Mouse (Mus musculus) heart, embryonic 12.5 days (tissue): ENCODE data around the gene Sval2. TPM values are rescaled to one million over a fixed set of nuclear protein-coding genes. Genes with fewer than 3 reads are reported as not detected.

ENCODE experiments used
- ATAC-seq: fragments of 200-750 bp; cut with Nextera tagmentation; 2 replicates; pipeline ENCODE4 v1.8.0; 2017; ENCODE audit warnings: moderate TSS enrichment, moderate library complexity; ENCODE audit not compliant: insufficient number of reproducible peaks, low FRiP score
- H3K27ac ChIP-seq: fragments of 300-500 bp; sonication (generic); 2 replicates; pipeline ENCODE4 v1.5.1; 2016; ENCODE audit warnings: mild to moderate bottlenecking, moderate library complexity; ENCODE audit not compliant: poor library complexity, severe bottlenecking
- H3K27me3 ChIP-seq: fragments of 300-500 bp; sonication (generic); replicated peaks from 2 replicates; pipeline ENCODE4 v1.6.1; 2016; ENCODE audit warnings: mild to moderate bottlenecking, moderate library complexity
- H3K36me3 ChIP-seq: fragments of 300-500 bp; sonication (generic); 2 replicates; pipeline ENCODE4 v1.6.1; 2016; ENCODE audit warnings: mild to moderate bottlenecking, moderate library complexity
- H3K4me1 ChIP-seq: fragments of 300-500 bp; sonication (generic); replicated peaks from 2 replicates; pipeline ENCODE4 v1.6.1; 2016; ENCODE audit warnings: mild to moderate bottlenecking
- H3K4me2 ChIP-seq: fragments of 300-500 bp; sonication (generic); 2 replicates; pipeline ENCODE4 v1.6.1; 2016; ENCODE audit warnings: mild to moderate bottlenecking, moderate library complexity
- H3K4me3 ChIP-seq: fragments of 300-500 bp; sonication (generic); 2 replicates; pipeline ENCODE4 v1.5.1; 2016; ENCODE audit warnings: mild to moderate bottlenecking
- H3K9ac ChIP-seq: fragments of 300-500 bp; sonication (generic); 2 replicates; pipeline ENCODE4 v1.6.1; 2016; ENCODE audit warnings: mild to moderate bottlenecking, moderate library complexity
- H3K9me3 ChIP-seq: fragments of 300-500 bp; sonication (generic); replicated peaks from 2 replicates; pipeline ENCODE4 v1.6.1; 2016; ENCODE audit warnings: mild to moderate bottlenecking, moderate library complexity
- WGBS: fragments of 180-500 bp; shearing (Covaris S2); methylation state at CpG from one replicate; pipeline ENCODE4 v1.1.7; 2016; 5-methylcytosine and 5-hydroxymethylcytosine counted together
- polyA plus RNA-seq: library from polyadenylated mRNA; unstranded; fragments of >200 nt; fragmentation: Nextera tagmentation; extraction: Ambion mirVana; gene quantifications from 2 replicates; pipeline ENCODE4 v1.2.1, GENCODE M21; 2016

The Sval2 gene
- not detected in 2 replicates for polyA plus RNA-seq

GRCm38 (mm10) chr6:41852689-41853088 lies at the start of gene Sval2:
Sval2 (plus strand) TSS chr6:41852989.
- Histone ChIP-seq H3K4me1 (no peaks in the 10 kb centered on the region), H3K27ac (no peak within 1 kb of the TSS), H3K4me2 (no peak within 1 kb of the TSS), H3K9ac (no peak within 1 kb of the TSS), H3K9me3 (no peaks in the 10 kb centered on the region), H3K4me3 (no peak within 1 kb of the TSS), H3K27me3 (no peaks in the 10 kb centered on the region), H3K36me3 (no peaks in the 10 kb centered on the region)
- 71% methylated on average over 3 of the region's 3 CpGs for WGBS
- no peak for ATAC-seq

DNA sequence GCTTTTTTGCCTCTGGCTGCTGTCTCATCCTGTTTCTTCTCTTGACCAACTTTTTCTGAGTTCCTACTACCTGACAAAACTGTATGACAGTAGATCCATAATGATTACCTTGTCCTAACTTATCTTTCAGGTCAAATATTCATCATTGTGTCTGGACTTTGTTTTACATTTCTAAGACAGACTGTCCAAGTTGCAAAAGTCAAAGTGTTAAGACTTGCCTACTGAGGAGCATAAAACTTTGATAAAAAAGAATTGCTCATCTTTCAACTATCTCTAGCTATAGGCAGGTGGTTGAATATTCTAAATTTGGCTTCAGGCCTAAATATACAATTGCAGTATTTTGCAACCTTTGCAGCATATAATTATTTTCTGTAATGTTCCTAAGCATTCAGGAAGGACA lies 28.7 kb upstream of the Sval2 start:
- H3K9me3 ChIP-seq, result no peaks in the 10 kb centered on the region
- H3K4me3 ChIP-seq, result no peak overlapping the region
- no peaks in the 10 kb centered on the region for H3K27me3 ChIP-seq
- H3K36me3 ChIP-seq, result no peaks in the 10 kb centered on the region
- H3K27ac ChIP-seq, result no peak overlapping the region
- no peak overlapping the region for H3K4me2 ChIP-seq
- no peaks in the 10 kb centered on the region for H3K4me1 ChIP-seq
- H3K9ac ChIP-seq, result no peak overlapping the region
- no peak for ATAC-seq

DNA sequence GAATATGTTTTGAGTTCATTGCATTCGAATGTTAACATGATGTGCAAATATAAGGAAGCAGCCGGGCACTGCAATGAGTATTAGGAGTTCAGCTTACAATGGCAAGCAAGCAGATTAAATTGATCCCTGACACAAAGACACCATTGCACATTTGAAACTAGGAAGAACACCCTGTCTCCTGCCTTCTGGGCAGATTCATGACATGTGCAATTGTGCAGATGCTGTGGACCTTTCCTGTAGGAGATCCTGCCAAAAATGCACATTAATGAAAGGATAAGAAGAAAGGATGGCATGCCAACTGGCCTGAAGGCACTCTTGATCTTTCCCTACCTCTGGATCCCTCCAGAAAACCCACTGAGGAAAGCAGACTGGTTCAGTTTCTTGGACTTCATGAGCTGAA lies 23.3 kb upstream of the Sval2 start:
- no peak overlapping the region for H3K4me3 ChIP-seq
- 0 out of 2 replicates have a peak, but pooled peaks cover under 1% of the 10 kb centered on the region for H3K9me3 ChIP-seq
- H3K4me2 ChIP-seq, result no peak overlapping the region
- no peak for ATAC-seq
- WGBS, result 72% methylated on average over 2 of the region's 2 CpGs
- H3K27me3 ChIP-seq, result no peaks in the 10 kb centered on the region
- no peaks in the 10 kb centered on the region for H3K4me1 ChIP-seq
- H3K9ac ChIP-seq, result no peak overlapping the region
- no peaks in the 10 kb centered on the region for H3K36me3 ChIP-seq
- no peak overlapping the region for H3K27ac ChIP-seq

- H3K27ac ChIP-seq, result no peak within 1 kb of the TSS
- no peak for ATAC-seq
- 75% methylated on average over 2 of the region's 2 CpGs for WGBS
- no peak within 1 kb of the TSS for H3K4me2 ChIP-seq
- no peaks in the 10 kb centered on the region for H3K9me3 ChIP-seq
- no peak within 1 kb of the TSS for H3K9ac ChIP-seq
- H3K4me3 ChIP-seq, result no peak within 1 kb of the TSS
- no peaks in the 10 kb centered on the region for H3K4me1 ChIP-seq
- H3K27me3 ChIP-seq, result no peaks in the 10 kb centered on the region
- H3K36me3 ChIP-seq, result no peaks in the 10 kb centered on the region
Observed at GRCm38 (mm10) chr6:41847235-41847634, 5.6 kb upstream of the Sval2 start, which contains the start of gene Pip. Pip (plus strand) TSS chr6:41847535.

GRCm38 (mm10) chr6:41864038-41864437 lies 11.2 kb downstream of the Sval2 start:
- H3K9me3 ChIP-seq, result no peaks in the 10 kb centered on the region
- 62% methylated on average over 2 of the region's 2 CpGs for WGBS
- H3K36me3 ChIP-seq, result no peaks in the 10 kb centered on the region
- H3K4me2 ChIP-seq, result no peak overlapping the region
- H3K27me3 ChIP-seq, result no peaks in the 10 kb centered on the region
- no peak overlapping the region for H3K9ac ChIP-seq
- no peak overlapping the region for H3K27ac ChIP-seq
- no peak for ATAC-seq
- H3K4me3 ChIP-seq, result no peak overlapping the region
- H3K4me1 ChIP-seq, result no peaks in the 10 kb centered on the region

DNA sequence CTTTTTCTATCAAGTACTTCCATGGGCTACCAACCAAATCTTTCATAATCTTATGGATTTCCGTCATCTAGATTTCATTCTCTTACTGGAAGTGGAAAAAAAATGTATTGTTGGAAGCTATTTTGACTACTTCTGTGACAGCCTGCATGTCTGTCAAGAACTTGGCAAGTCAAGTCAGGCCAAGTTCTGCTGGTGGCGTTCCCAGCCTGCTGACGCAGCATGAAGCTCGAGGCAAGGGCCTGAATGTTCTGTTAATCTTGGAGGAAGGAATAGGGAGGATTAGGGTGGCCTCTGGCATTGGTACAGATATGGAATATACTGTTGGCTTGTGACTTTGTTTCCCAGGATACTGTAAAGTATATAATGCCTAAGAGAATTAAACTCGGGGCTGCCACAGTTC lies 58.8 kb downstream of the Sval2 start:
- 76% methylated on average over 5 of the region's 5 CpGs for WGBS
- no peak overlapping the region for H3K4me3 ChIP-seq
- ATAC-seq, result no peak

More for the DNA sequence above, 58.8 kb downstream of the Sval2 start:
- no peaks in the 10 kb centered on the region for H3K36me3 ChIP-seq
- no peak overlapping the region for H3K4me2 ChIP-seq
- H3K9me3 ChIP-seq, result peaks cover 3% of the 10 kb centered on the region; the same call in 1 of the 2 replicates
- no peaks in the 10 kb centered on the region for H3K4me1 ChIP-seq
- no peaks in the 10 kb centered on the region for H3K27me3 ChIP-seq
- H3K9ac ChIP-seq, result no peak overlapping the region
- no peak overlapping the region for H3K27ac ChIP-seq

Other genes starting within 250 kb of the Sval2 start
- 4.7 and 5.0 TPM in 2 replicates for gene Ephb6, start 247.5 kb upstream of the Sval2 start, polyA plus RNA-seq
- 0.11 TPM in 1 of 2 replicates, not detected in the other for gene Trpv6, start 216.6 kb upstream of the Sval2 start, polyA plus RNA-seq
- 0.08 TPM in 1 of 2 replicates, not detected in the other for gene Trpv5, start 172.2 kb upstream of the Sval2 start, polyA plus RNA-seq
- not detected in 2 replicates for gene Llcfc1, start 168.6 kb upstream of the Sval2 start, polyA plus RNA-seq
- 34.0 and 40.5 TPM in 2 replicates for gene Kel, start 148.7 kb upstream of the Sval2 start, polyA plus RNA-seq
- not detected in 2 replicates for gene Olfr459, start 77.8 kb upstream of the Sval2 start, polyA plus RNA-seq
- not detected in 2 replicates for gene Pip, start 5.5 kb upstream of the Sval2 start, polyA plus RNA-seq
- gene Sval1, start 98.6 kb downstream of the Sval2 start, polyA plus RNA-seq, result not detected in 2 replicates
- gene Sval3, start 115.2 kb downstream of the Sval2 start, polyA plus RNA-seq, result not detected in 2 replicates
- not detected in 2 replicates for gene Sva, start 185.4 kb downstream of the Sval2 start, polyA plus RNA-seq